Mouse (Mus musculus) left cerebral cortex, postnatal 36 days (tissue): ENCODE data around the gene Dchs2. TPM values are rescaled to one million over a fixed set of nuclear protein-coding genes. Genes with fewer than 3 reads are reported as not detected.

Source experiments
- DNase-seq, 2 experiments: peaks; one replicate each; pipeline ENCODE4 v3.0.0; 2021 to 2022; ENCODE audit warnings: low spot score in 2 of 2, mixed read lengths in 1 of 2
- intact Hi-C: fragments of 180-260 bp; cut with DNase I; formaldehyde crosslinking; loops from one replicate; pipeline ENCODE4 v1.15.1; 2025
- total RNA-seq, 2 experiments: library from RNA; stranded (reverse); gene quantifications; 2 replicates each; pipeline ENCODE4 v1.2.3; 2021

Dchs2 gene
- total RNA-seq, 2 experiments from 2014 or later = 2.0 to 4.5 TPM

GRCm38 (mm10) chr3:83345928-83346327 is 218.2 kb downstream of the Dchs2 start:
- intact Hi-C loops = no loop called here
- DNase-seq = no peak

- intact Hi-C loops = no loop called here
Measured at GRCm38 (mm10) chr3:83368500-83369068, 240.8 kb downstream of the Dchs2 start.

GRCm38 (mm10) chr3:83369871-83370270 is 242.1 kb downstream of the Dchs2 start:
- intact Hi-C loops = no loop called here
- no peak for DNase-seq

More at GRCm38 (mm10) chr3:83368500-83369068, 240.8 kb downstream of the Dchs2 start:
- no peak for DNase-seq

GRCm38 (mm10) chr3:83374333-83374732 is 246.6 kb downstream of the Dchs2 start:
- no peak for DNase-seq
- intact Hi-C loops = no loop called here

GRCm38 (mm10) chr3:83376834-83377233 is 249.1 kb downstream of the Dchs2 start:
- intact Hi-C loops = no loop called here
- DNase-seq = no peak

Other genes starting within 250 kb of the Dchs2 start
- gene Lrat, start 224.0 kb upstream of the Dchs2 start, total RNA-seq = under 1 TPM in 1 of 2 experiments, not detected in 1; 0.16 TPM
- not detected for gene Fgg, start 120.2 kb upstream of the Dchs2 start, total RNA-seq
- not detected for gene Fga, start 101.9 kb upstream of the Dchs2 start, total RNA-seq
- not detected for gene Fgb, start 78.1 kb upstream of the Dchs2 start, total RNA-seq
- 10 to 100 TPM; 39.4 to 39.7 TPM for gene Plrg1, start 72.4 kb upstream of the Dchs2 start, total RNA-seq